Mouse (Mus musculus) cerebellum, postnatal 36 days (tissue): ENCODE measurements around the gene Slc39a10.
"Not testable (repeated sequence)": the region's sequence is repeated elsewhere in the genome, so short reads cannot be mapped to it uniquely, and the experiment has no call there.

ENCODE experiments used
- DNase-seq, 2 experiments: peaks; one replicate each; pipeline ENCODE4 v3.0.0; 2021 to 2022; ENCODE audit warnings: mixed read lengths in 2 of 2

Gene Slc39a10

DNA sequence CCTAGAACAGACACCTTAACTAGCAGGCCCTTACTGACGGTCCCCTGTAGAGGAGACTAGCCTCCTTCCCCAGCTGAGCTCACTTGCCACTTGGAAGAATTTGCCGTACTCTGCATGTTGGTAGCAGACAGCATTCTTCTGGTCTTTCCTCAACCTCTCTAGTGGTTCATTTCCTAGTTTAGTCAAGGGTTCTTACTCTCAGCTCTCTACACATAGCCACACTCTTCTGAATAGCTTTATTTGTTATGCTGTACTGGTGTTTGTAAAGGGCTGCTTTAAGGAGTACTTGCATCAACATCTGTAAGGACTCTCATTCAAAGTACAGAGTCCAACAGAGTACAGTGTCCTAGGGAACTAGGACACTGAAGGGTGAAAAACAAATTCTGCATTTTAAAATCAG is 29.2 kb downstream of the Slc39a10 start:
- DNase-seq: no peak

DNA sequence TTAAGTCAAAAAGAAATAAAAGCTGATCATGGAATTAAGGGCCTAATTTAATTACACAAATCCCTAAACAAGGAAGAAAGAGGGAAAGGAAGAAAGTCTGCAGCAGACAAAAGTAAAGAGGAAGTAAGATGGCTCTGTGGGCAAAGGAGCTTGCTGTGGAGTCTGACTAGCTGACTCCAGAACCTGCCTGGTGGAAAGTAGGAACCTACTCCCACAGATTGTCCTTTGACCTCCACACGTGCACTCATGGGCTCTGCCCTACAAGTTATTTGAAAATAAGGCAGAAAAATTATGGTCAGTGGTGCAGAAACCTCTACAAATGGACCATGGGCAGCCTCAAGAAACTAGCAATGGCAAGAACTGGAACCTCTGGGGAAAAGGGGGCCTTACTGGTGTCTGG is 32.6 kb downstream of the Slc39a10 start:
- no peak for DNase-seq

DNA sequence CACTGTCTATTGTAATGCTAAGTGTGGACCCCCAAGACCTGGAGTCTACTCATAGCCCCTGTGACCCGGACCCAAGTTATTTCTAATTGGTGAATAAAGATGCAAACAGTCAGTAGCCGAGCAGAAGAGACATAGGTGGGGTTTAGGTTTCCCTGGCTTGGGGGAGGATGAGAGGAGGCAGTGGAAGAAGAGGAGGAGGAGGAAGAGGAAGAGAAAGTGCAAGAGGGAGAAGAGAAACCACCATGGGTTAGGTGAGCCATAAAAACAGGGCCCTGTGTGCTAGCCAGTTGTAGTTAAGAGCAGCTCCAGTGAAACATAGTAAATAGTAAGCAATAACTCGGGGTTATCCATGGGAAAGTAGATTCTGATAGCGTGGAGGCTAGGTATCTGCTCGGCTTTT is 34.1 kb downstream of the Slc39a10 start:
- no peak for DNase-seq

DNA sequence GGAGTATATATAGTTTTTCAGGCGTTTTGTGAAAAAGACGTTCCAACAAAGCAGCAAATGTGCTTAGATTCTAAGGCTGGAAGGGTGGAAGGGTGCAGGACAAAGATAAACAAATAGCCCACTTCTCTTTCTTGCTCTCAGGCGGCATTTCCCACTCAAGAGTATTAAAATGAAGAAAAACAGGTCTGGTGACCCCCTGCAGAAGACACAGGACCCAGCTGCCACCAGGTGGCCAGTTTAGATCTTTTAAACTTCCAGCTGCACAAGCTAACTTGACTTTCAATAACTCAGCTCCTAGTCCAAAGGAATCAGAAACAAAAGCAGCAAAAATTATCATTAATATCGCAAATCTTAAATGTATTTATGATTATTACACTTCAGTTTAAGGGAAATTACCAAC is 36.2 kb downstream of the Slc39a10 start:
- DNase-seq: no peak

GRCm38 (mm10) chr1:46854036-46854900 is 38.4 kb downstream of the Slc39a10 start:
- DNase-seq: no peak

DNA sequence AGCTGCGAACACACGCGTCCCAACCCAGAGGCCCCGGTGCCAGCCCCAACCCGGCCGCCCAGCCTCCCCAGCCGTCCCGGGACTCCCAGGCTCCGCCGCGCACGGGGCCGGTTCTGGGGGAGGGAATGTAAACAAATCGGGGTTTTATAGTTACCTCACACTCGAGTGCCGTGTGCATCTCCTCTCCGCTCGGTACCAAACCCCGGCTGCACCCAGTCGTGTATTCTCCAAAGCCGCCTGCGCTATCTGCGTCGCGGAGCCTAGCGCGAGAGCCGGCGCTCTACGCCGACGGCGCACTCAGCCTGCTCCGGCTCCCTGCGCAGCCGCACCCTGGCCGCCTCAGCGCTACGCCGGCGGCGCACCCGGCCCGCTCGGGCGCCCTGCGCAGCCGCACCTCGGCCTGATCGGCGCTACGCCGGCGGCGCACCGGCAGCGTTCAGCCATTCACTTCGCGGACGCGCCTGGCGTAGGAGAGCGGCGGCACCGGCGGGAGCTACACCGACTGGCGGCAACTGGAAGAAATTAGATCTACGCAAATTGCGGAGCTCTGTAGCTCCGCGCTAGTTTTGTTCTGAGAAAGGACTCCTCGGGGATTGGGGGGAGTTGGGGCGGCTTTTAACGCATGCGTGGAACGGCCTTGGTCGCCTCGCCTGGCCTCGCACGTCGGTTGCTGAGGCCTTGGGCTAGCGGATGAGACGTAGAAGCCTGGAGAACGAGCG is 39.2 kb downstream of the Slc39a10 start:
- peak; percentile 97 to 100 for DNase-seq

- peak; percentile 62 to 67 for DNase-seq
These were observed 39.9 kb downstream of the Slc39a10 start for GRCm38 (mm10) chr1:46852600-46853272.

- DNase-seq: no peak
These were observed 40.4 kb downstream of the Slc39a10 start for GRCm38 (mm10) chr1:46852216-46852599.

GRCm38 (mm10) chr1:46851586-46851985 is 41.1 kb downstream of the Slc39a10 start:
- DNase-seq: no peak

DNA sequence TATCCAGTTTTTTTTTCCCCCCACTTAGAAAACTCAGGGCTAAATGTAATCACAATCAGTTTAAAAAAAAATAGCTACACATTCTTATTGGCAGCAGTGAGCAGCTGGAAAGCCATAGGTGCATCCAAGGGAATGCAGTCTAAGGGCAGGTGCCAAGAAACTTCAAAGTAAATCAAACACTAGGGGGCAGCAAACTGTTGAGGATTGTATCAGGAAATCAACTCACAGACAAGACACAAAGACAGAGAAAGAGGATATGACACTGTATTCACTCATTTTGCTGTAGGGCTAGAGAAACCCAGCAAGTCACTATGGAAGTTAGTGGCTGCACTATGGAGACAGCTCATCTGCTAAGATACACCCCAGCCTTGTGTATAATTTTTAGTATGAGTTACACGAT is 42.9 kb downstream of the Slc39a10 start:
- DNase-seq: peak; percentile 51 to 72

DNA sequence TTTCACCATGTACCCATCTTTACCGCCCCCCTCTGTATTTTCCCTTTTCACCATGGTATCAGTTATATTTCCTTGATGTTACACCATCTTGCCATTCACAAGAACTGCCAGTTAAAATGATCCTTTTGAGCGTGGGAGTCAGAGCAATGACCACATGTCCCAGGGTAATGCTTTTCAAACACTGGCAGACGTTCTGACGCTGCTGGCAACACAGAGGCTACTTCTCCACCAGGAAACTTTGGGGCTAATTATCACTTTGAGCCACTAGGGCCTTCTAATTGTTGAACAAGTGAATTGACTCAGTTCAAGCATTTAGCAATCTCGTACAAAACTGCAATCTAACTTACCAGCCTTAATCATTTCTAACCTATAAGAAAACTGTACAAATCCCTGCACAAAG is 47.4 kb downstream of the Slc39a10 start:
- no peak for DNase-seq

DNA sequence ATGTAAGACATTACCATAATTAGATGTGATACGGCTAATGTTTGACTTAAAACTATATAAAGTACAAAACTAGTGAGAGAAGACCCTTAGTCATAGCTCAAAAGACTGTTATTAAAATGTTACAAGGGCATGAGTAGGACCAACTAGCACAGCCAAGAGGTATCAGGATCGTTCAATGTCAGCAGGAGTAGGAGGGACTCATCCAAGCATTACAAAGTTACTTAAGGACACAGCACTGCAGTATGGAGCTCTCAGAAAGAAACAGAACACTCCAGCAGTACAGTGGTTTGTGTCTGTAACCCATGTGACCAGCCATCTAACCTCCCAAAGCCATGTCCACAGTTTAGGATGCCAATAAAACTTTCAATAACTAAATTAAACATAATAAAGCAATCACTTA is 48.4 kb downstream of the Slc39a10 start:
- DNase-seq: no peak

GRCm38 (mm10) chr1:46843406-46843805 is 49.2 kb downstream of the Slc39a10 start:
- no peak for DNase-seq

- DNase-seq: no peak
These were observed 60.7 kb downstream of the Slc39a10 start for GRCm38 (mm10) chr1:46831927-46832326.

DNA sequence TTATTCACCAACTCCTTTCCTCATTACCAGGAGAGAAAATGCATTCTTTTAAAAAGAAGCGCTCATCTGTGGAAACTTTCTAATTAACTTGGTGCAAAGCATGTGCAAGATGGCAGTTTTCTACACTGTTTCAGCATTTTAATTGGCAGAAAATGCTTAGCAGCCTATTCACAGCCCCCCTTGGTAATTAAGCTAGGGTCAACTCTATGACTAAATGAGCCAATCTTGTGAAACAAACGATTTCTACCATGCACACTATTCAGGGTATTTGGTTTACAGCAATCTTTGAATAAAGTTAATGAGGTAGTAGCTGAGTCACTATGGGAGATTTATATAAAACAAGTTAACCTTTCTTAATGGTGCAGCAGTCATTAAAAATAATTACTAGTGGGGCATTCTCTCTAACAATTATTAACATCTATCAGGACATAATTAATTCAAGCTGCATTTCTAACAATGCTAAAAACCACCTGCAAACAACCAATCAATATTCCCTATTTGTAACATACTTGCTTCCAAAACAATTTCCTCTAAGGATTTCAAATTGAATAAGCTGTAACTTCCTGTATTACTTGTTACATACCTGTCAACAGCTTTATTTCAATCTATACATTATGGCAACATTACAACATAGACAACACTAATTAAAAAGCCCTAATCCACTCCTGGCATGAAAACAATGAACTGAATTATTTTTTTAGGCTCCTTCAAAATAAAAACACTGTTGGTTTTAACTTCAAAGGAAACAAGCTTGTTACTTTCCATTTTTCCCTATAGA is 62.4 kb downstream of the Slc39a10 start:
- DNase-seq: no peak

- no peak for DNase-seq
These were observed 70.2 kb downstream of the Slc39a10 start for GRCm38 (mm10) chr1:46822256-46822972.

DNA sequence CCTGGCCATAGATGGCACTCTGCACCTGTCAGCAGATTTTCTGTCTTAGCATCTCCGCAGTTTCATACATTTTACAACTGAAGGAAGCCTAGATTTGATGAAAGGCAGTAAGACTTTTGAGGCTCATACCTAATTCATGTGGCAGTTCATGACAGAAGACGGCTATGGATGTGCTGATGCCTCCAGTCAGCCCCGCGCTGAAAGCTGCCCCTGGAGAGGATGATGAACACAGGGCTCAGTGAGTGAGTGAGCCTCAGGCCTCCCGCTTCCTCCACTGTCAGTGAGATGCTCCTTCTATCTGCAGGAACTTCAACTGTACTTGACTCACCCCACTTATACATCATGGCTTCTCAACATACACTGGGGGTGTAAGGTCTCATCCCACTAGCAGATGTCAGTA is 74.7 kb downstream of the Slc39a10 start:
- no peak for DNase-seq

DNA sequence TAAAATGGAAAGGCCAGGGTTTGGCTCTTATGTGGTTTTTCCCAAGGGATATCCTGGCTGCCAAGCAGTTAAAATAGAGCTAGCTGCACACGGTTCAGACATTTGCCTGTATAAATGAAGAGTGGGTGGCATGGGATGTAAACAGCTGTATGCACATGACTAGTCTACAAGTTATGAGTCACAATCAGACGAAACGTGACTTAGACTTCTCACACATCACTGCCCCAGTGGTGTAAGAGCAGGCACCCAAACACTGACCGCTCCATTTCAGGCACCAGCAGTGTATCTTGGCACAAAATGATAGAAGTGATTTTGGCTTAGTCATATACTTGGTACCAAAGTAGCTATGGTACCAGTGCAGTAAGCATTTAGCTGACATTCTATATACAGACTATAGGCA is 84.0 kb downstream of the Slc39a10 start:
- DNase-seq: not testable (repeated sequence)

GRCm38 (mm10) chr1:46805074-46805473 is 87.6 kb downstream of the Slc39a10 start:
- DNase-seq: no peak

- DNase-seq: not testable (repeated sequence)
These were observed 110.4 kb downstream of the Slc39a10 start for GRCm38 (mm10) chr1:46782227-46782626.

DNA sequence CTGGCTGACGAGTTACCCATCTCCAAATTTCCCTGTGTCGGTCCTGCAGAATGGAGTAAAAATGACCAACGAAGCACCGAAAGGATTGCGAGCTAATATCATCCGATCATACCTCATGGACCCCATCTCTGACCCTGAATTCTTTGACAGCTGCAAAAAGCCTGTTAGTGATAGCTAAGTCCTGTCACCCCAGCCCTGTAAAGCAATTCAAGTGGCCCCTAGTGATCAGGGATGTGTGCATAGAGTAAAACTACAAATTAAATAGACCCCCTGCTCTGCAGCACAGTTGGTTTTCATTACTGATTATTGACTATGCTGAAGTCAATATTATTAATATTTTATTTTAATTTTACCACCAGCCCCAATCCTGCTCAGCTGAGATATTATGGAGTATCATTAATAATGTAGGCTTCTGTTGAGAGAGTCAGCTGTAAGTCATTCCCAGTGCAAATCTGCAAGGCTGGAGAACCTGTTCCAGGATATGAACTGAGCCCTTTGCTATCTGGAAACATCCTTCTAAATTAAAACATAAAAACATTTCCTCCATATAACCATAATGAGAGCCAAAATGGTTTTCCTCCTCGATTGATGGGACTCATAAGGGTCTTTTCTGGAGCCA is 122.5 kb downstream of the Slc39a10 start:
- DNase-seq: not testable (repeated sequence)

DNA sequence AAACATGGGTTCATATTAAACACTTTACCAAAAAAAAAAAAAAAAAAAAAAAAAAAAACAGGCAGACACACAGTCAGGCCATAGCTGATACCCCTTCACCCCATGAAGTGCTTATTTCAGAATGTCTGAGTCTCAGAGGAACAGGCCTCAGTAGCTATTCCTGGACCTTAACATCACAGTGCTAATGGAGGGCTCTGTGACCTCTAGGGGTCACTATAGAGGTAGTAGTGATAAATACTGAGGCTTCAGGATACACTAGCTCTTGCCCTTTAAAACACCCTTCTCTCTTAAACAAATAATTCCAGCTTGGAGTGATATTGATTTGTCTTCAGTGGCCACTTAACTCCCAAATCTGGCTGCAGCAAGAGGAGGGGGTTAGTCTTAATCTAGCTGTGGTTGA is 123.3 kb downstream of the Slc39a10 start:
- not testable (repeated sequence) for DNase-seq
